Mouse (Mus musculus): ENCODE results near the gene Eef2kmt.
A peak's percentile ranks its signal among the peaks of the same experiment; 100 is the strongest.

Eef2kmt gene

DNA sequence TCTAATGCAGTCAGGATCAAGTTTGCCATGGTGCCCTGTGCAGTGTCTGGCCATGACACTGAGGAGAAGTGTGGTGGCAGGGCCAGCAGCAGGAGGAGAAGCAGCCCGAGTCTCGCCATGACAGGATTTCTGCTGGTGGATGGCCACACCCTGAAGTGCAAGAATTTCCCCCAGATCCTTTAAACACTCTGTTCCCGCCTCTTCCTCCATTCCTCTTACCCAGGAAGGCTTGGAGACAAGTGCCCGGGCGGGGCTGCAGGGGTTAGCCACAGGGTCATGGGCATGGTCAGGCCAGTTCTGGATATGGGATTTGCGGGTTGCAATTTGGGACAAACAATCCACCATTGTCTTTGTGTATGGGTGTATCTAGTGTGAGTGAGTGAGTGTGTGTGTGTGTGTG, 33.6 kb downstream of the Eef2kmt start, which contains the start of gene AU021092:
Gene AU021092 (minus strand): TSS at position 160 of the 400 bp plus-strand sequence.
- DNase-seq (ENCODE audit: low spot score in 2 of 2), result no peak

DNA sequence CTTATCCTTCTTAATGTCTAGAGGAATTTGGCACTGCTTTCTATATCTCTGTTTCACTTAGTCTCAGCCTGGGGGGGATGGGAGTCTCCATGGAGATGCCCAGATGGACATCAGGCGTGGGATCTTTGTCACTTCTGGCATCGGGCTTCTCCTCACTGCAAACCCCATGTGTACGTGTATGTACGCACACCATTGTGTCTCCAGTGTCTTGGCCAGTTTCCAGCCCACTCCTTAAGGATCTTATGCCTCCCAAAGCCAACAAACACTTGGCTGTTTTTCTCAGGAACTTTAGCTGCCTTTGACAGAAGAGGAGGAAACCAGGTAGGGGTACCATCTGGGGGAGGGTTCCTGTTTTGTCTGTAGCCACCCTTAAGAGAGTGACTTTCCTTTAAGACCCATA, 34.4 kb downstream of the Eef2kmt start:
- no peak for DNase-seq (ENCODE audit: low spot score in 2 of 2)

DNA sequence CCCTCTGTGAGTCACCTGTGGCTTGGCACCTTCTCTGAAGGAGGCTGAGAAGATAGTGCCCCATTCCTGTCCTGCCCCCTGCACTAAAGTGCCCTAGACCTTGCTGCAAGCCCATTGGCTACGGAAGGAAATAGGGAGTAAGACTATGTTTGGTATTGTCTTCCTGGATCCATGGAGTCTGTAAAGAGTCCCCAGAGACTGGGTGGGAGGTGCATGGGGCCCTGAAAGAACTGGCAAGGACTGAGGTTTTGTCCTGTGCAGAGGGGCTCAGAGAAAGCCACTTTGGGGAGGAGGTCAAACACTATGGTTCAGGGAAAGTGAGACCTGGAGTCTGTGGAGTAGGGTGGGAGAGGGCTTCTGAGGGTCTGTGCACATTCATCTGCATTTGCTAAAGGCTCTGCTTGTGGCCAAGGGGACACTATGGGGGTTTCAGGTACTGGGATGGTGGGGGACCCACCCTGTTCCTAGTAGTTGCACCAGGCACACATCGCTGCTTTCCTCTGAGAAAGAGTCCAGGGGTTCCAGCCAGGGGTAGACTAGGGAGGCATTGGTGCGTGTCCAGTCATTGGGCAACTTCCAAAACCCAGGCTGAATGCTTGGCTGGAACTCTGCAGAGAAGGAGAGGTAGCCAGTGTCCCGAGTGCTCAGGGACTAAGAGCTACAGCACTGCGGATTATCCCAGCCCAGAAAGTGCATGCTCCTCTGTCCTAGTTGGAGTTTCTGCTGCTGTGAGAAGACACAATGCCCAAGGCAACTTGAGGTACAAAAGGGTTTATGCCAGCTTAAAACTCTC, 38.2 kb downstream of the Eef2kmt start:
- no peak for DNase-seq (ENCODE audit: low spot score in 2 of 2)

DNA sequence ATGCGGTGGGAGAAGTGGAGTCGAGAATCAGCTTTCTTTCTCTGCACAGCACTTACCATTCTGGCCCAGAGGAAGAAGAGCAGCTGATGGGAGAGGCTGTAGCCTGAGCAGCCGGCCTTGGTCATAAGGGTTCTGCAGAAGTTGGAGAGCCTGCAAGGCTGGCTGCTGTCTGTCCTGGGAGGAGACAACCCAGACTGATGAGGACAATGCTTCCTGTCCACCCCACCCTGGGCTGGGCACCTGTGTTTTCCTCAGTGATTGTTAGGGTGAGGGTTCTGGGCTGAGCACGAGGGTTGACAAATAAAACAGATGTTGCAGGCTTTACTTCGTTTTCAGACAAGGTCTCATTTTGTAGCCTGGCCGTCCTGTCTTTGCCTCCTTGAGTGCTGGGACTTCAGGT, 39.1 kb downstream of the Eef2kmt start:
- DNase-seq (ENCODE audit: low spot score in 2 of 2), result no peak

DNA sequence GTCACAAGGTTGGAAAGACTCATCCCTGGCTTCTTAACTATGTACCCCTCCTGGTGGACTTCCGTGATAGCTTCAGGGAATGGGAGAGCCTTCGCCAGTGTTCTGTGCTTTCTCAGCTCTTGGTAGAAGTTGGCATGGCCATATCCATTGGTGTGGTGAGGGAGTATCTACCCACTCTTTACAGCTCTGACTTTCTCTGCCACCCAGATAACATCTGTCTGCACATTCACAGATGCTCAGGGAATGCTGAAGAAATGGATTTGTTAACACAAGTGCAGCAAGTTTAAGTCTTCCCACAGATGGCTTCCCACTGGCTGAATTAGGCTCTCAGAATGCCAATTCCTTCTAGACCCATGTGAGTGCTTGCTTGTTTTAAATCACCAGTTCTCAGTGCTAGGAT, 41.7 kb downstream of the Eef2kmt start:
- no peak for DNase-seq (ENCODE audit: low spot score in 2 of 2)

DNA sequence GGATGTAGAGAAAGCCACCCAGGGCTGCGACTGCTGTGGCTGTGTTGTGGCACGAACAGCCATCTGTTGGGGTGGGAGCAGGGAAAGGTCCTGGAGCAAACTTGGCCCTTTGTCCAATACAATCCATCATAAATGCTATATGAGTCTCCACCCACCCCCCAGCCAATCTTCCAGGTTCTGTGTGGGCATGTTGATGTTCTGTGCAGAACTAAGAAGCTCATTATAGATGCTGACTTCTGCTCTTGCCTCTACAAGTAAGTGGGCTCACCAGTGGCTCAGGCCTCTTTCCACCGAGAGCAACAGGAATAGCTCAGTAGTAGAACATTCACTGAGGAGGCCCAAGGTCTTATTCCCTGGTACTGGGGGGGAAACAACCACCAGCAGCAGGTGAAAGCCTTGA, 43.6 kb downstream of the Eef2kmt start:
- DNase-seq (ENCODE audit: low spot score in 2 of 2), result peak in 1 of 2 experiments; percentile 27

DNA sequence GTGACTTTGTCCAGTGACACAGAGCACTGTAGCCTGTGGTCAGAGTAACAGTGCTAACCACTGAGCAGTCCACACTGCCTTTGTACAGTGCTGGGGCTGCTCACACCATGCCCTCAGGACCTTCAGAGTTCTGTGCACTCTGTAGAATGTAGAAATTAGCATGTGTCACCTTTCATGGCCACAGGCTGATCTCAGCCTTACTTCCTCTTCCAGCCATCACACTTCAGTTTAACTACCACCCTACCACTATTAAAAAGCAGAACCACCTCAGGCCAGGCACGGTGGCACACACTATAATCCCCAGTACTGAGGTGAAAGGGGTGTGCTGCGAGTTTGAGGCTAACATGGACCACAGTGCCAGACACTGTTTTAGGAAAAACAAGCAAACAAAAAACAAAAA, 45.4 kb downstream of the Eef2kmt start:
- no peak for DNase-seq (ENCODE audit: low spot score in 2 of 2)

DNA sequence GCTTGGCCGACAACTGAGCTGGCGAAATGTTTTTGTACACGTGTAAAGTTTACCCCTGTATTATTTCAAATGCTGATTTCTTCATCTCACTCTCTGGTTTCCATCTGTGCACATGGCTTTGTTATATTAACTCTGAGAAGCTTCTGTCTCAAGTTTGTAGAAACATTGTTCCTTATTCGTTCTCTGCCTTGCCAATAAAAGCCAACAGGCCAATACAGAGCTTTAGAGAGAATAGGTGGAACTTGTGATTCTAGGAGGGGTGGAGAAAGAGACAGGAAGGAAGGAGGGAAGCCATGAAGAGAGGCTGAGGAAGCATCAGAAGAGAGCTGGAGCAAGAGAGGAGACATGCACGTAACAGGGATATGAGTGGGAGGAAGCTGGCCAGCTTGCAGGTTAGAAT, 49.7 kb downstream of the Eef2kmt start:
- no peak for DNase-seq (ENCODE audit: low spot score in 2 of 2)

DNA sequence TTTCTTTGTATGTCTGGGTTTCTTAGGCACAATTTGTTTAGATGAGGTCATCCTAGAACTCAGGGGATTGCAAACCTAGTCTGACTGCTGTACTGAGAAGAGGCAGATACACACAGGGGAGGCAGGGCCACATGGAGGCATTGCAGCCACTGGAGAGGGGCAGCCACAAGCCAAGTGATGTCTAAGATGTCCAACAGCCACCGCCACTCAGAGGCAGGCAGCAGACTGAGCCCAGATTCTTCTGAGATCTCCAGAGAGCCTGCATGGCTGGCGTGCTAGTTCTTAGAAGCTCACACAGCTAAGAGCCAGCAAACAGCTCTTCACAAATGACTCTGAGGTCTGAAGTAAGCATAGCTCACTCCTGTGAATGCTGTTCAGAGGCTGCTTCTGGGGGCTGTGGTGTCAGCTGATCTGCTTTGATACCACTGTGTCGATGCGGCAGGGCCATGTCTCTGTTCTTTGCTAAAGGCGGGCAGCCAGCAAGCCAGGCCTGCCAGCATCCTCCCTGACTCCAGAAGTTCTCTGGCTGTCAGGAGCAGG, 50.3 kb downstream of the Eef2kmt start:
- no peak for DNase-seq (ENCODE audit: low spot score in 2 of 2)

DNA sequence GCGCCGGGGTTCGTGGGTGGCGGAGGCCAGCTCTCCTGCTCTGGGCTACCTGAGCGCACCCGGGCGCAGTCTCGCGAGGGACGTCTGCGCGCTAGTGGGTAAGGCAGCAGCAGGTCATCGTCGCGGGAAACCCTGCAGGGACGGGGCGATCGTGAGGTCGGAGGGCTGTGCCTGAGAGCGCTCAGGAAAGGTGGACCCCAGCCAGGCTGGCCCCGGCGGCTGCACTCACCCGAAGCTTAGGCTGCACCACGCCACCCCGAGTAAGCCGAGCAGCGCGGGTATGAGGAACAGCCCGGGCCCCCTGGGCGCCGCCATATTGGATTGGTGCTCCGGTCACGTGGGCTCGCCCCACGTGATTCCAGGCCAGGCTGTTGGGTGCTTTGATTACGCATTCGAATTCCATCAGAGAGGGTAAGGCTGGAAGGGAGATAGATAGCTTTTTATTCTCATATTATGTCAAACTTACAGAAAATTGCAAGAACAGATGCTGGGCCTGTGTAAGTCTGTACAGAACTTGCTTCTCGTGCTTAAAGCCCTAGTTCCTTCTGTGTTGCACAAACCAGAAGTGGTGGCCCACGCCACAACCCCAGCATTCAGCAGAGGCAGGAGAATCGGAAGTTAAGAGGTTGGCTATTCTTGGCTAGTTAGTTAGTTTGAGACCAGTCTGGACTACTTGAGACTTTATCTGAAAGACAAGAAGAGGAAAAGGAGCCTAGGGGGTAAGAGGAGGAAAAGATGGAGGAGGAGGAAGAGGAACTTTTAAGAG, 51.9 kb downstream of the Eef2kmt start, which contains the start of gene Nagpa:
Gene Nagpa (minus strand): TSS at position 345 of the 766 bp plus-strand sequence.
- peak; percentile 78 to 86 for DNase-seq (ENCODE audit: low spot score in 2 of 2)

DNA sequence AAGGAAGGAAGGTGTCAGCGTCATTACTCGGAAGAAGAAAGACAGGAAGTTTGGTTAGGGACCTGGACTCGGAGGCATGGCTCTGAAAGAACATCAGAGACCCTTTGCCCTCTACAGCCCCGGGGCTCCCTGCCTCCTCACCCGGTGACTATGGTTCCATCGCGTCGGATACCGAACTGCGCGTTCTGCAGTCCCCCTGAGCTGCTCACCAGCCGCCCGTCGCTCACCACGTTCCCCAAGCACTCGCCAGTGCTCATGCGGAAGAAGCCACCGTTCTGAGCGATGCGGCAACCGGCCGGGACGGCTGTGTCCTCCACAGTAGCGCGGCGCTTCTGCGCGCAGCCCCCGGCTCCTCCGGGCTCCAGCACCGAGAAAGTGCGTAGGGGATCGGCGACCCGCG, 52.6 kb downstream of the Eef2kmt start:
- DNase-seq (ENCODE audit: low spot score in 2 of 2), result peak in 1 of 2 experiments; percentile 38

DNA sequence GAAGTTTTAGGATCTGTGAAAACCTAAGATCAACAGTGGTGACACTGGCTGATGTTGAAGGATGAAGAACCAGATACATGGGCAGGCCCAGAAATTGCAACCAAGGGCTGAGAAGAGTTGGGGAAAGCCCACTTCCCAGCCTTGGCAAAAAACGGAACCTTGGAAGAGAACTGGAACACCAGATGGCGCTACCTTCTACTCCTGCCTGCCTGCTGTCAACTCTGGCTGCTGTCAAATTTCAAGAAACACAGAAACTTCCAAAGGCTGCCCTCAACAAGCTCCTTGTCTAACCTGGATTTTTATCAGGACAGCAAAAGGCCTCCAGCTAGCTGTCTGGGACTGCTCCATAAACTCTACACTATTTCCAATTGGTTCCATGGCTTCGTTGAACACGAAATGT, 53.1 kb downstream of the Eef2kmt start:
- peak; percentile 66 to 73 for DNase-seq (ENCODE audit: low spot score in 2 of 2)

DNA sequence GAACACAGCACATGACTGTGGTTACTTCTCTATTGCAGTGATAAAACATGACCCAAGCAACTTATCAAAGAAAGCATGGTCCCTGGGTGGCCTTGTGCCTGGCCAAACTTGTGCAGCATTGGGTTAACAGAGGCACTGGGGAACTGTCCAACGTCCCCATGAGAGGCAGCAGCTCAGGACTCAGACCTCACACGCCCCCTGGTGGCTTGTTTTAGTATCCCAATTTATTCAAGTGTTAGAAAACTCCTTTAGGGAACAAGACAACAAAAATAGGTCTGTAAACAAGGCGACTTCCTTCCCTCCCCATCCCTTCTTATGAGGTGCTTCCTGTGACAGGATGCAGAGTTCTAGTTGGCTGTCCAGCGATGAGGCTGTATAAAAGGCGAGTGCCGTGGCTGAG, 60.7 kb downstream of the Eef2kmt start:
- peak; percentile 59 to 61 for DNase-seq (ENCODE audit: low spot score in 2 of 2)

Data from right cerebral cortex, adult 2 months (tissue).